Mouse (Mus musculus): ENCODE data around the gene Iqsec1. TPM values are rescaled to one million over a fixed set of nuclear protein-coding genes. Genes with fewer than 3 reads are reported as not detected.

The Iqsec1 gene
- total RNA-seq (2014; fragmentation: Nextera tagmentation) (30.9 and 54.3 TPM in 2 replicates), total RNA-seq (2017) (14.2 and 15.9 TPM in 2 replicates)

- ATAC-seq (replicated peaks; ENCODE audit: poor library complexity, severe bottlenecking): peak; percentile 89
Observed at GRCm38 (mm10) chr6:90988648-90989317, at the start of gene Iqsec1. TSS of gene Iqsec1 (minus strand) at chr6:90988685.

- no peak for ATAC-seq (replicated peaks; ENCODE audit: poor library complexity, severe bottlenecking)
Observed at GRCm38 (mm10) chr6:91028256-91028655, 39.8 kb upstream of the Iqsec1 start.

- no peak for ATAC-seq (replicated peaks; ENCODE audit: poor library complexity, severe bottlenecking)
Observed at GRCm38 (mm10) chr6:91020810-91021209, 32.3 kb upstream of the Iqsec1 start.

- no peak for ATAC-seq (replicated peaks; ENCODE audit: poor library complexity, severe bottlenecking)
Observed at GRCm38 (mm10) chr6:91016600-91017230, 28.2 kb upstream of the Iqsec1 start.

GRCm38 (mm10) chr6:91014198-91014958 is 25.9 kb upstream of the Iqsec1 start:
- peak; percentile 31; the same call in 1 of the 2 replicates for ATAC-seq (replicated peaks; ENCODE audit: poor library complexity, severe bottlenecking)

GRCm38 (mm10) chr6:91012458-91012857 is 24.0 kb upstream of the Iqsec1 start:
- ATAC-seq (replicated peaks; ENCODE audit: poor library complexity, severe bottlenecking): no peak

GRCm38 (mm10) chr6:91011568-91011967 is 23.1 kb upstream of the Iqsec1 start:
- ATAC-seq (replicated peaks; ENCODE audit: poor library complexity, severe bottlenecking): no peak

GRCm38 (mm10) chr6:91008284-91008830 is 19.9 kb upstream of the Iqsec1 start:
- ATAC-seq (replicated peaks; ENCODE audit: poor library complexity, severe bottlenecking): no peak

GRCm38 (mm10) chr6:91007207-91007606 is 18.7 kb upstream of the Iqsec1 start:
- no peak for ATAC-seq (replicated peaks; ENCODE audit: poor library complexity, severe bottlenecking)

GRCm38 (mm10) chr6:91004157-91004556 is 15.7 kb upstream of the Iqsec1 start:
- no peak for ATAC-seq (replicated peaks; ENCODE audit: poor library complexity, severe bottlenecking)

- no peak; the same call in 1 of the 2 replicates for ATAC-seq (replicated peaks; ENCODE audit: poor library complexity, severe bottlenecking)
Observed at GRCm38 (mm10) chr6:91003310-91003995, 15.0 kb upstream of the Iqsec1 start.

GRCm38 (mm10) chr6:91001566-91001965 is 13.1 kb upstream of the Iqsec1 start:
- ATAC-seq (replicated peaks; ENCODE audit: poor library complexity, severe bottlenecking): no peak

GRCm38 (mm10) chr6:91000819-91001525 is 12.5 kb upstream of the Iqsec1 start:
- ATAC-seq (replicated peaks; ENCODE audit: poor library complexity, severe bottlenecking): no peak

- ATAC-seq (replicated peaks; ENCODE audit: poor library complexity, severe bottlenecking): no peak
Observed at GRCm38 (mm10) chr6:90999176-90999575, 10.7 kb upstream of the Iqsec1 start.

- no peak for ATAC-seq (replicated peaks; ENCODE audit: poor library complexity, severe bottlenecking)
Observed at GRCm38 (mm10) chr6:90997025-90997424, 8.5 kb upstream of the Iqsec1 start.

GRCm38 (mm10) chr6:90996181-90996580 is 7.7 kb upstream of the Iqsec1 start:
- ATAC-seq (replicated peaks; ENCODE audit: poor library complexity, severe bottlenecking): no peak

GRCm38 (mm10) chr6:90988299-90988625 is 223 bp downstream of the Iqsec1 start:
- ATAC-seq (replicated peaks; ENCODE audit: poor library complexity, severe bottlenecking): no peak

- ATAC-seq (replicated peaks; ENCODE audit: poor library complexity, severe bottlenecking): no peak
Observed at GRCm38 (mm10) chr6:90987561-90988298, 755 bp downstream of the Iqsec1 start.

- ATAC-seq (replicated peaks; ENCODE audit: poor library complexity, severe bottlenecking): no peak
Observed at GRCm38 (mm10) chr6:90984101-90984500, 4.4 kb downstream of the Iqsec1 start.
